Mouse (Mus musculus): ENCODE results near the gene Gm26920. TPM values are rescaled to one million over a fixed set of nuclear protein-coding genes. Genes with fewer than 3 reads are reported as not detected.

Gene Gm26920
- polyA plus RNA-seq, 1 experiment, result not detected

DNA sequence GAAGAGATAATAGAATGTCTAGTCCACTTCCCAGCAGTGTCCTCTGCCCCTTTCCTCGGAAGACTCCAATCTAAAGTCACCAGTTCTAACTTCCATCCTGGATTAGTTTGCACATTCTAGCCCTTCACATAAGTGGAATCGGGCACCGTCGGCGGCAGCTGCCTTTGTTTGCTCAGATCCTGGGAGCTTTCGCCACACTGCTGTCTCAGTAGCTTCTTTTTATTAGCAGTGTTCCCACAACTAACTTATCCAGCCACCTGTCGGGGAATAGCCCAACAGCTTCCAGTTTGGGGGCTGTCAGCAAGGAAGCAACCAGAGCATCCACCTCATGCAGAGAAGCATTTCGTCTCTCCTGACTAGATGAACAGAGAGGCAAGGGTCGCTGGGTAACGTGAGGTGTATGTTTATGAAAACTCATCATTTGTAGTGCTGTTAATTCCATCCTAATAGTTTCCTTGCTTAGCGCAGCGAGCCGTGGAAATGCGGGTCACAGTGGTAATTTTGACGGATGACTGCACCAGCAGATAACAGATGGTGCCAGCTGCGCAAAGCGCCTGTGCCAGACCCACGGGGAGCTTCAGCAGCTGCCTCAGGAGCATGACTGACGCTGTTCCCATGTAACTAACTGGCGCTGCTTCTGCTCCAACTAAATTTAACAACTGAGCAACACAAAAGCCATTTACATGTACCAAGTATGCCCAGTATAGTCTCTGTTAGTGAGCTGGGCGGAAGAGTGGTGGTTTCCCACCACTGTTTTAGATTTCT lies 80.7 kb downstream of the Gm26920 start:
- Histone ChIP-seq H3K36me3 (ENCODE audit: control insufficient read depth) (peaks cover 49% of the 10 kb centered on the region), H3K4me1 (ENCODE audit: control insufficient read depth) (no peaks in the 10 kb centered on the region), H3K4me3 (replicated peaks) (no peak overlapping the region), H3K9me3 (ENCODE audit: control insufficient read depth, low read length) (no peaks in the 10 kb centered on the region), H3K27me3 (ENCODE audit: control insufficient read depth) (no peaks in the 10 kb centered on the region)
- TF ChIP-seq TAL1 (IDR thresholded peaks at IDR 0.05; ENCODE audit: low read length) (no peak), GATA1 (IDR thresholded peaks at IDR 0.05; ENCODE audit: low read length) (no peak)

DNA sequence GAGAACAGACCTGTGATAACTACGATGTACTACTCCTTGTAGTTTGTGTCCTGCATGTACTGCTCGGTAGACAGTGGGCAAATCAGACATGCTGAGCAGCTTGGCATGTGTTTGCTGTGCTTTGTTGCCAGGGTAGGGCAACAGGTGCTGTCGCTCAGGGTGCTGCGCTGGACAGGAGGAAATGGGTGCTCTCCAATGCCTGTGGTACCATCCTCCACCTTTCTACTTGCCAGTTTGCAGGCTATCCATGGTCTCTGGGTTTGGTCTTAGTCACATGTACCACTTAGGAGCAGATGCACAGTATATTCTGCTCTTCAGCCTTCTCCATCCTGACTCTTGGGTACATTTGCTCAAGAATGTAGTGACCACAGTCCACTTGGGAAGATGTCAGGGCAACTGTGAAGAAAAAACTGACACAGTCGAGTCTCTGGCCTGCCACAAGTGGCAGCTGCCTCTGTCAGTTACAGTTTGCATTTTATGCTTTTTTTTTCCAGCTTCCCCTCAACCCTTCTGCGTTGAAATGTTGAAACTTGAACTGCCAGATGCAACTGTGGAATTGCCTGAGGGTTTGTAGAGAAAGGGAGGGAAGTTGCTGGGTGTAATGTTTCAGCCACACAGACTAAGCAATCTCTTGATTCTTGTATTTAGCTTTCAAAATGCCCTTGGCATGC lies 82.1 kb downstream of the Gm26920 start:
- Histone ChIP-seq H3K9me3 (ENCODE audit: control insufficient read depth, low read length) (no peaks in the 10 kb centered on the region), H3K4me1 (ENCODE audit: control insufficient read depth) (no peaks in the 10 kb centered on the region), H3K4me3 (replicated peaks) (no peak overlapping the region), H3K27me3 (ENCODE audit: control insufficient read depth) (no peaks in the 10 kb centered on the region), H3K36me3 (ENCODE audit: control insufficient read depth) (peaks cover 37% of the 10 kb centered on the region)
- TF ChIP-seq GATA1 (IDR thresholded peaks at IDR 0.05; ENCODE audit: low read length), result no peak
- no peak for TF ChIP-seq TAL1 (IDR thresholded peaks at IDR 0.05; ENCODE audit: low read length)

DNA sequence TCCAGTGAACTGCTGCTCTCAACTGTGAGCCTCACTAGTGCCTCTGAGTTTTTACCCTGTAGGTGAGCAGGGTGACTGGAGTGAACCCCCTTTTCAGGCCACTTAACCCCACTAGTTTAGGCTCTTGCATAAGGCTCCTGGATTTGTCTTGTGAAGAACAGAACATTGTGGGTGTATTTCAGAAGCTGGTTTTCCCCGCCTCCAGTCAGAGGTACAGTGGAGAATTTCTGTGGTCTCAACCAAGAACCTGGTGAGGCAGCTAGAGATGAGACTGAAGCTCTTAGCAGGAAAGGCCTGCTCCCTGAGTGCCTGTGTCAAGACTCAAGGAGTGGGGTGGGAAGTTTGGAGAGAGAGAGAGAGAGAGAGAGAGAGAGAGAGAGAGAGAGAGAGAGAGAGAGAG lies 82.6 kb downstream of the Gm26920 start:
- Histone ChIP-seq H3K4me1 (ENCODE audit: control insufficient read depth) (no peaks in the 10 kb centered on the region), H3K27me3 (ENCODE audit: control insufficient read depth) (no peaks in the 10 kb centered on the region), H3K36me3 (ENCODE audit: control insufficient read depth) (peaks cover 37% of the 10 kb centered on the region), H3K4me3 (replicated peaks) (no peak overlapping the region), H3K9me3 (ENCODE audit: control insufficient read depth, low read length) (no peaks in the 10 kb centered on the region)
- TF ChIP-seq TAL1 (IDR thresholded peaks at IDR 0.05; ENCODE audit: low read length) (no peak), GATA1 (IDR thresholded peaks at IDR 0.05; ENCODE audit: low read length) (no peak)

Other genes with a start within 250 kb of the Gm26920 start
- not detected in 2 replicates for gene Zfp940, start 236.7 kb downstream of the Gm26920 start, polyA plus RNA-seq (2012)
- not detected in 2 replicates for gene Zfp420, start 230.4 kb downstream of the Gm26920 start, polyA plus RNA-seq (2012)
- gene Zfp27, start 183.8 kb downstream of the Gm26920 start, polyA plus RNA-seq (2012), result 0.01 and 0.02 TPM in 2 replicates
- not detected in 2 replicates for gene Zfp383, start 182.2 kb downstream of the Gm26920 start, polyA plus RNA-seq (2012)
- 0.09 and 0.37 TPM in 2 replicates for gene Zfp74, start 136.3 kb downstream of the Gm26920 start, polyA plus RNA-seq (2012)
- gene Zfp568, start 106.5 kb downstream of the Gm26920 start, polyA plus RNA-seq (2012), result 0.04 TPM in 2 replicates
- gene Zfp14, start 39.0 kb downstream of the Gm26920 start, polyA plus RNA-seq (2012), result 0.02 TPM in 1 of 2 replicates, not detected in the other
- 0.02 TPM in 1 of 2 replicates, not detected in the other for gene Zfp82, start 17.5 kb downstream of the Gm26920 start, polyA plus RNA-seq (2012)
- gene Zfp566, start 117 bp upstream of the Gm26920 start, polyA plus RNA-seq (2012), result not detected in 2 replicates
- not detected in 2 replicates for gene Zfp260, start 4.4 kb upstream of the Gm26920 start, polyA plus RNA-seq (2012)
- 0.11 TPM in 1 of 2 replicates, not detected in the other for gene Zfp382, start 31.5 kb upstream of the Gm26920 start, polyA plus RNA-seq (2012)
- 0.14 and 0.46 TPM in 2 replicates for gene Zfp146, start 79.3 kb upstream of the Gm26920 start, polyA plus RNA-seq (2012)
- 0.12 TPM in 1 of 2 replicates, not detected in the other for gene Cox7a1, start 93.7 kb upstream of the Gm26920 start, polyA plus RNA-seq (2012)
- gene Capns1, start 108.4 kb upstream of the Gm26920 start, polyA plus RNA-seq (2012), result 17.1 and 21.2 TPM in 2 replicates
- gene Polr2i, start 141.5 kb upstream of the Gm26920 start, polyA plus RNA-seq (2012), result 9.4 and 10.9 TPM in 2 replicates
- gene Tbcb, start 141.9 kb upstream of the Gm26920 start, polyA plus RNA-seq (2012), result 2.6 and 4.1 TPM in 2 replicates
- gene Ovol3, start 145.3 kb upstream of the Gm26920 start, polyA plus RNA-seq (2012), result not detected in 2 replicates
- gene Thap8, start 189.7 kb upstream of the Gm26920 start, polyA plus RNA-seq (2012), result 0.04 TPM in 1 of 2 replicates, not detected in the other
- gene Wdr62, start 190.0 kb upstream of the Gm26920 start, polyA plus RNA-seq (2012), result 14.8 and 30.0 TPM in 2 replicates
- gene Clip3, start 201.3 kb upstream of the Gm26920 start, polyA plus RNA-seq (2012), result not detected in 2 replicates
- gene Alkbh6, start 218.3 kb upstream of the Gm26920 start, polyA plus RNA-seq (2012), result 2.1 and 2.8 TPM in 2 replicates
- 0.04 and 0.13 TPM in 2 replicates for gene Syne4, start 224.4 kb upstream of the Gm26920 start, polyA plus RNA-seq (2012)
- not detected in 2 replicates for gene E130208F15Rik, start 231.3 kb upstream of the Gm26920 start, polyA plus RNA-seq (2012)
- 0.45 and 0.47 TPM in 2 replicates for gene Sdhaf1, start 233.5 kb upstream of the Gm26920 start, polyA plus RNA-seq (2012)